Mouse (Mus musculus) left cerebral cortex, postnatal 36 days (tissue): ENCODE measurements around the gene Cldn18. TPM values are rescaled to one million over a fixed set of nuclear protein-coding genes. Genes with fewer than 3 reads are reported as not detected.

Experiments used
- DNase-seq, 2 experiments: peaks; one replicate each; pipeline ENCODE4 v3.0.0; 2021 to 2022; ENCODE audit warnings: low spot score in 2 of 2, mixed read lengths in 1 of 2
- intact Hi-C: fragments of 180-260 bp; cut with DNase I; formaldehyde crosslinking; loops from one replicate; pipeline ENCODE4 v1.15.1; 2025
- total RNA-seq, 2 experiments: library from RNA; stranded (reverse); gene quantifications; 2 replicates each; pipeline ENCODE4 v1.2.3; 2021

The Cldn18 gene
- total RNA-seq, 2 experiments from 2014 or later, result not detected

- intact Hi-C loops, result no loop called here
- DNase-seq, result no peak
Observed at GRCm38 (mm10) chr9:99689796-99690195, 27.3 kb downstream of the Cldn18 start.

GRCm38 (mm10) chr9:99685536-99686231 lies 31.4 kb downstream of the Cldn18 start:
- intact Hi-C loops, result no loop called here
- no peak for DNase-seq

- intact Hi-C loops, result no loop called here
- no peak for DNase-seq
Observed at GRCm38 (mm10) chr9:99685061-99685521, 32.0 kb downstream of the Cldn18 start.

- DNase-seq, result peak; percentile 41 to 49
- intact Hi-C loops, result no loop called here
Observed at GRCm38 (mm10) chr9:99681980-99682570, 35.0 kb downstream of the Cldn18 start.

- intact Hi-C loops, result no loop called here
- DNase-seq, result no peak
Observed at GRCm38 (mm10) chr9:99675714-99676113, 41.4 kb downstream of the Cldn18 start.

- intact Hi-C loops, result no loop called here
Observed at GRCm38 (mm10) chr9:99671603-99672002, 45.5 kb downstream of the Cldn18 start.

GRCm38 (mm10) chr9:99667596-99667995 lies 49.5 kb downstream of the Cldn18 start:
- intact Hi-C loops, result no loop called here
- DNase-seq, result no peak

More at GRCm38 (mm10) chr9:99671603-99672002, 45.5 kb downstream of the Cldn18 start:
- no peak for DNase-seq

- no peak for DNase-seq
- intact Hi-C loops, result loop anchor here (2.0 kb wide), 1 partner anchor 74 kb away; no protein-coding TSS in a partner anchor
Observed at GRCm38 (mm10) chr9:99662887-99663286, 54.2 kb downstream of the Cldn18 start.

GRCm38 (mm10) chr9:99662406-99662805 lies 54.7 kb downstream of the Cldn18 start:
- intact Hi-C loops, result loop anchor here (2.0 kb wide), 1 partner anchor 74 kb away; no protein-coding TSS in a partner anchor
- peak; percentile 44 to 57 for DNase-seq

GRCm38 (mm10) chr9:99661606-99662166 lies 55.4 kb downstream of the Cldn18 start:
- no peak for DNase-seq
- intact Hi-C loops, result loop anchor here (2.0 kb wide), 1 partner anchor 73 kb away; no protein-coding TSS in a partner anchor

- intact Hi-C loops, result no loop called here
- DNase-seq, result no peak
Observed at GRCm38 (mm10) chr9:99660756-99661155, 56.3 kb downstream of the Cldn18 start.

GRCm38 (mm10) chr9:99646102-99646501 lies 71.0 kb downstream of the Cldn18 start:
- intact Hi-C loops, result no loop called here

GRCm38 (mm10) chr9:99645416-99645815 lies 71.7 kb downstream of the Cldn18 start:
- no peak for DNase-seq
- intact Hi-C loops, result no loop called here

More at GRCm38 (mm10) chr9:99646102-99646501, 71.0 kb downstream of the Cldn18 start:
- no peak for DNase-seq

GRCm38 (mm10) chr9:99639957-99640356 lies 77.1 kb downstream of the Cldn18 start:
- no peak for DNase-seq
- intact Hi-C loops, result no loop called here

Other genes with a start within 250 kb of the Cldn18 start
- gene Armc8, start 148.4 kb downstream of the Cldn18 start, total RNA-seq, result 10 to 100 TPM; 49.5 to 52.4 TPM
- 10 to 100 TPM; 13.2 to 13.3 TPM for gene Dbr1, start 141.5 kb downstream of the Cldn18 start, total RNA-seq
- under 1 TPM; 0.23 to 0.25 TPM for gene A4gnt, start 104.8 kb downstream of the Cldn18 start, total RNA-seq
- gene Dzip1l, start 87.8 kb downstream of the Cldn18 start, total RNA-seq, result 10 to 100 TPM; 21.6 to 29.7 TPM
- not detected for gene Sox14, start 158.9 kb upstream of the Cldn18 start, total RNA-seq